Mouse (Mus musculus): ENCODE measurements around the gene Dtx3. TPM values are rescaled to one million over a fixed set of nuclear protein-coding genes. Genes with fewer than 3 reads are reported as not detected.

Gene Dtx3
- polyA plus RNA-seq, 1 experiment from 2014 or later = 234 TPM

DNA sequence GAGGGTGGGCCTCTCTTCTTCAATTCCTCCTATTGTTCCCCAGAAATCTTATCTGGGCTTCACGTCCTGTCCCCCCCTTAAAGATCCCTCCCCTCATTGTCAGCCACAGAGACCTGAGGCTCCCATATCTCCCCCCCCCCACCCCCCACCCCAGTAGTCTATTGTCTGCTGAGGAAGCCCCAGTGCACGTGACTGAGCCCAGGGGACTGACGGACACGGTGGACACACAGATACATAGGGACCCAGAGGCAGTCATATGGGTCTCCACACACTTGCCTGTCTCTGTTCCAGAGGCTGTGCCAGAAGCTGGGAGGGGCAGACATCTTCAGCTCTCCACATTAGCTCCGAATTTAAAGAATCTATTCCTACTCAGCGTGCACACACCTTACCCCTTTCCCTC, 14.0 kb downstream of the Dtx3 start:
- no peak overlapping the region for H3K9ac ChIP-seq (replicated peaks)
- H3K4me2 ChIP-seq (replicated peaks) = no peak overlapping the region
- ATAC-seq = no peak
- WGBS = 64% methylated on average over 6 of the region's 6 CpGs
- peaks cover 43% of the 10 kb centered on the region for H3K4me1 ChIP-seq (replicated peaks)
- H3K27me3 ChIP-seq = peaks cover 57% of the 10 kb centered on the region
- H3K9me3 ChIP-seq = no peaks in the 10 kb centered on the region
- H3K27ac ChIP-seq = no peak overlapping the region
- peaks cover 2% of the 10 kb centered on the region; the same call in 1 of the 2 replicates for H3K36me3 ChIP-seq
- H3K4me3 ChIP-seq (replicated peaks) = no peak overlapping the region

- Histone ChIP-seq H3K9me3 (no peaks in the 10 kb centered on the region), H3K36me3 (no peaks in the 10 kb centered on the region), H3K4me2 (replicated peaks) (peak overlapping the region; percentile 46; the same call in 1 of the 2 replicates), H3K27ac (no peak overlapping the region), H3K9ac (replicated peaks) (no peak overlapping the region), H3K4me3 (replicated peaks) (peak overlapping the region; percentile 16), H3K27me3 (peaks cover 65% of the 10 kb centered on the region), H3K4me1 (replicated peaks) (peaks cover 43% of the 10 kb centered on the region)
- WGBS = 6% methylated on average over 3 of the region's 3 CpGs
- no peak for ATAC-seq
Measured at GRCm38 (mm10) chr10:127180695-127181047, 14.9 kb downstream of the Dtx3 start.

DNA sequence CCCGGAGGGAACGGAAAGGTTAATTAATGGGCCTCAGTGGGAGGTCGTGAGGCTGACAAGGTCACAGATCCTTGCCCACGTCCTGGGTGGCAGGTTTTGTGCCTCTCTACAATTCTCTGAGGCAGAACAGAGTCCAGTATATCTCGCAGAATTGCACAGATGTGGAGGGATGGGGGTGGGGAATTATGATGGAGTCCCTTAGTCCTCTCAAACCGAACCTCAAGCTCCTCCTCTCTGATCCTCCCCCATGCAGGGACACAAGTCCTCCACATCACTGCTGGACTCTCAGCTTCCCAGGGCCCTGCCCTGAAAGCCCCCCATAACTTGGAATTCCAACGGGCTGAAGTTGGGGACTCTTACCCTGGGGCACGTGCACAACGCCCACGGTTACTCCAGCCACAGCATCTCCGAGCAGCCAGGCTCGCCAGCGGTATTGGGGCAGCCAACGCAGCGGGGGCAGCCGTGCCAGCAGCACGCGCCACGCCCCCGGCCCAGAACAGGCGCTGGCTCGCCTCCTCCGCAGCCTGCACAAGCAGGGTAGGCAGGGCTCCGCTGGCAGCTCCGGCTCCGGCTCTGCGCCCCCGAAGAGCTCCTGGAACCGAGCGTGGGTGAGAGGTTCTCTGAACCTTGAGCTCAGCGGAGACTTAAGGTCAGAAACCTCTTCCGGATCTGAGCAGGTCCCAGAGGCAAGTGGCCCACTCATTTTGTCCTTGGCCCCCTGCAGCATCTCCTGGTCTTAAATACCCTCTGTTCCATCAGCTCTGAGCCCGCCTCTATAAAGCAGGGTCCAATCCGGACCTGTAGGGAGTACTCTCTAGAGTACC, 15.4 kb downstream of the Dtx3 start, which contains the start of gene Slc26a10:
Gene Slc26a10 (minus strand): TSS at position 775 of the 824 bp plus-strand sequence.
- Histone ChIP-seq H3K4me3 (replicated peaks) (peak within 1 kb of the TSS; percentile 16), H3K27me3 (peaks cover 67% of the 10 kb centered on the region), H3K4me2 (replicated peaks) (peak within 1 kb of the TSS; percentile 46), H3K9me3 (no peaks in the 10 kb centered on the region), H3K9ac (replicated peaks) (peak within 1 kb of the TSS; percentile 56; the same call in 1 of the 2 replicates), H3K27ac (no peak within 1 kb of the TSS), H3K4me1 (replicated peaks) (peaks cover 43% of the 10 kb centered on the region), H3K36me3 (no peaks in the 10 kb centered on the region)
- 1% methylated on average over 34 of the region's 34 CpGs for WGBS
- ATAC-seq = no peak

DNA sequence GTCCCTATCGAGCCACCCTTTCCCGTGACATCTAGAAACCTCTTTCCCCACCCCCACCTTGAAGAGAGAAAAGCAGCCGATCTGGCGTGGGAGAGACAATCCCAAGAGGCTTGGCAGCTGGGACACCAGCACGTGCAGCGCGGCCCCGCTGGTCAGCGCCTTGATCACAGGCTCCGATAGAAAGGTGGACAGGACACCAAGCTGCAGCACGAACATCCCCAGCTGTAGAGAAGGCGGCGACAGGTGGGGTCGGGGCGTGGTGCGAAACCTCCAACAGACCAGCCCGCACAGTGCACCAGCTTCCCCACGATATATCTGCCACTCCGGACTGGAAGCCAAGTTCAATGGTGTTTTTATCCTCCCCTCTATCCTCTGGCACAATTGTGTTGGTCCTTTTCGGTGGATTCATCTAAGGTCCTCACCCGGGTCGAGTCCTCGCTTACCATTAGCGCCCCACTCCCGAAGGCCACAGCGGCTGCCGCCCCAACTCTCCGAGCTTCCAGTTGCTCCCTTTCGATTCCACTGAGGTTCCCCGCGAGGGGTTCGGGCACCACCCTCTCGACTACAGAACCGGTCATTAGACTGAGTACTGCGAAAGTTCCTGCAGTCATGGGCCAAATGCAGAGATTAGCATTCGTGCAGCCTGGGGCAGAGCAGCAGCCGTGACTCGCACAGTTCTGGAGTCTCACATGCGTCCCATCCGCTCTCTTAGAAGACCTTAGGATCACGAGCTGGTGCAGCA, 17.1 kb downstream of the Dtx3 start:
- no peak for ATAC-seq
- WGBS = 4% methylated on average over 41 of the region's 41 CpGs
- H3K27me3 ChIP-seq = peaks cover 72% of the 10 kb centered on the region

GRCm38 (mm10) chr10:127177719-127178118, 17.8 kb downstream of the Dtx3 start:
- H3K27me3 ChIP-seq = peaks cover 68% of the 10 kb centered on the region
- peaks cover 25% of the 10 kb centered on the region for H3K4me1 ChIP-seq (replicated peaks)
- peak overlapping the region; percentile 25 for H3K4me3 ChIP-seq (replicated peaks)
- H3K27ac ChIP-seq = no peak overlapping the region
- H3K9ac ChIP-seq (replicated peaks) = no peak overlapping the region
- peak overlapping the region; percentile 45 for H3K4me2 ChIP-seq (replicated peaks)
- no peaks in the 10 kb centered on the region for H3K9me3 ChIP-seq
- H3K36me3 ChIP-seq = 0 out of 2 replicates have a peak, but pooled peaks cover 8% of the 10 kb centered on the region
- 1% methylated on average over 23 of the region's 23 CpGs for WGBS
- peak; percentile 62 for ATAC-seq

More for the DNA sequence above, 17.1 kb downstream of the Dtx3 start:
- no peak overlapping the region for H3K9ac ChIP-seq (replicated peaks)
- 0 out of 2 replicates have a peak, but pooled peaks cover 3% of the 10 kb centered on the region for H3K36me3 ChIP-seq
- peak overlapping the region; percentile 45 for H3K4me2 ChIP-seq (replicated peaks)
- peaks cover 27% of the 10 kb centered on the region for H3K4me1 ChIP-seq (replicated peaks)
- no peaks in the 10 kb centered on the region for H3K9me3 ChIP-seq
- H3K27ac ChIP-seq = no peak overlapping the region
- peak overlapping the region; percentile 25 for H3K4me3 ChIP-seq (replicated peaks)

GRCm38 (mm10) chr10:127177235-127177634, 18.3 kb downstream of the Dtx3 start:
- H3K4me1 ChIP-seq (replicated peaks) = peaks cover 25% of the 10 kb centered on the region
- peaks cover 69% of the 10 kb centered on the region for H3K27me3 ChIP-seq
- WGBS = 22% methylated on average over 9 of the region's 9 CpGs
- peak overlapping the region; percentile 25; the same call in 1 of the 2 replicates for H3K4me3 ChIP-seq (replicated peaks)
- ATAC-seq = 0 out of 2 replicates have a peak, but pooled peaks have one; percentile 6
- H3K9me3 ChIP-seq = no peaks in the 10 kb centered on the region
- peak overlapping the region; percentile 45; the same call in 1 of the 2 replicates for H3K4me2 ChIP-seq (replicated peaks)
- no peak overlapping the region for H3K27ac ChIP-seq
- H3K9ac ChIP-seq (replicated peaks) = no peak overlapping the region
- peaks cover 10% of the 10 kb centered on the region; the same call in 1 of the 2 replicates for H3K36me3 ChIP-seq

GRCm38 (mm10) chr10:127176756-127177155, 18.8 kb downstream of the Dtx3 start:
- no peak overlapping the region for H3K9ac ChIP-seq (replicated peaks)
- H3K4me1 ChIP-seq (replicated peaks) = peaks cover 25% of the 10 kb centered on the region
- H3K27me3 ChIP-seq = peaks cover 72% of the 10 kb centered on the region
- no peak overlapping the region for H3K4me3 ChIP-seq (replicated peaks)
- H3K27ac ChIP-seq = no peak overlapping the region
- no peak for ATAC-seq
- WGBS = 7% methylated on average over 7 of the region's 7 CpGs
- H3K4me2 ChIP-seq (replicated peaks) = no peak overlapping the region
- peaks cover 15% of the 10 kb centered on the region for H3K36me3 ChIP-seq
- H3K9me3 ChIP-seq = no peaks in the 10 kb centered on the region

- Histone ChIP-seq H3K27ac (no peak overlapping the region), H3K9me3 (no peaks in the 10 kb centered on the region), H3K4me3 (replicated peaks) (no peak overlapping the region), H3K9ac (replicated peaks) (no peak overlapping the region), H3K36me3 (peaks cover 18% of the 10 kb centered on the region), H3K27me3 (peaks cover 72% of the 10 kb centered on the region), H3K4me1 (replicated peaks) (peaks cover 25% of the 10 kb centered on the region), H3K4me2 (replicated peaks) (no peak overlapping the region)
- ATAC-seq = no peak
- WGBS = 26% methylated on average over 3 of the region's 3 CpGs
Measured at GRCm38 (mm10) chr10:127176228-127176627, 19.3 kb downstream of the Dtx3 start.

DNA sequence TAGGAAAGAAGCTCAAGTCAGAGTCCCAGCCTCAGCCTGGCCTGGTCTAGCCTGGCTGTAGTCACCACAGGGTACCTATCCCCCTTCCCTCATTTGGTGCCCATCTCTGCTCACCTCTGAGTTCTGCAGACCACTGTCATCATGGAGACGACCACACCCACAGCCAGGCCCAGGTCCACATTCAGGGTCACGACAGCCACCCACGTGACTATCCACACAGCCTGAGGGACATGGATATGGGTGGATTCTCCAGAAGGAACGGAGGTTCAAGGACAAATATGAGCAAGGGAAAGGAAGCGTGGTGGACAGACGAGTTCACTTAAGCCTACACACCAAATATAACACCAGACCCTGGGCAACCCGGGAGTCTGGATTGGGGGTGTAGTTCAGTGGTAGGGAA, 21.4 kb downstream of the Dtx3 start:
- peaks cover 72% of the 10 kb centered on the region for H3K27me3 ChIP-seq
- H3K9me3 ChIP-seq = no peaks in the 10 kb centered on the region
- H3K9ac ChIP-seq (replicated peaks) = no peak overlapping the region
- H3K4me3 ChIP-seq (replicated peaks) = no peak overlapping the region
- ATAC-seq = no peak
- H3K4me2 ChIP-seq (replicated peaks) = no peak overlapping the region
- no peak overlapping the region for H3K27ac ChIP-seq
- H3K36me3 ChIP-seq = peaks cover 18% of the 10 kb centered on the region
- H3K4me1 ChIP-seq (replicated peaks) = peaks cover 30% of the 10 kb centered on the region
- WGBS = 89% methylated on average over 7 of the region's 7 CpGs

DNA sequence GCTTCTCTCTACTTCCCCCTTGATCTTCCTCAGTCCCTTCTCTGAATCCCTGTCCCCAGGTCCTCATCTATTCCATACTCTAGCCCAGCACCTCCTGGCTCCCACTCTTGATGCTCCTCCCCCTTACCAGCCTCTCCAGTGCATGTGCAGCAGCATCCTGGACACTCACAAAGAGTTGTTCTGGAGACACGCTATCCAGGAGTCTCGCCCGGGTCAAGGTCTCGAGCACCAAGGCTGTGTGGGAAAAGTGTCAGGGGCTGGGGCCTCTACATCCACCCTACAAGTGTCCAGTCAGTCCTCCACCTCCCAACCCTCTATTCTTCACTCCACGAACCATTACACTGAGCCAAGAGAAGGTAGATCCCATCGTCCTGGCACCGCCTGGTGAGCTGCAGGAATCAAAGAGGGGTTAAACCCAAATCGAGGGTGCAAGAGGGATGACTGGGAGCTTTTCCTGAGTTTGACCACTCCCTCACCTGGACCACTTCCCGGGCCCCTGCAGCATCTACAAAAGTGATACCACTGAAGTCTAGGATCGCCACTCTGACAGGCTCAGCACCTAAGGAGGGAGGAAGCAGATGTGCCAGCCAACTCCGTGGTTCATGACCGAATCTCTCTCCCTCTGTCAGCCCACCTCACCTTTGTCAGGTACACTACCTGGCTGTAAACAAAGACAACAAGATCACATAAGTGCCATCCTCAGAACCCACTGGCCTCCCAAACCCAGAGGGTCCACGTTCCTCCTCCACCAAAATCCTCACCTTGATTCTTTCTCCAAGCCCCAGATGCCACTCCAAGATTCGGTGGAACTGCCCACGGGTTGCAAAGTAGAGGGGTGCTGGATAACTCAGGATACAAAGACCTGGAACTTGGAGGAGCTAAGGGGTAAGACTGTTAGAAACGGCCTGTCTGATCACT, 22.1 kb downstream of the Dtx3 start:
- peaks cover 26% of the 10 kb centered on the region for H3K4me1 ChIP-seq (replicated peaks)
- no peaks in the 10 kb centered on the region for H3K9me3 ChIP-seq
- H3K27ac ChIP-seq = no peak overlapping the region
- H3K36me3 ChIP-seq = peaks cover 18% of the 10 kb centered on the region
- no peak overlapping the region for H3K4me3 ChIP-seq (replicated peaks)
- peaks cover 72% of the 10 kb centered on the region for H3K27me3 ChIP-seq
- no peak overlapping the region for H3K4me2 ChIP-seq (replicated peaks)
- 85% methylated on average over 16 of the region's 16 CpGs for WGBS
- H3K9ac ChIP-seq (replicated peaks) = no peak overlapping the region
- no peak for ATAC-seq

DNA sequence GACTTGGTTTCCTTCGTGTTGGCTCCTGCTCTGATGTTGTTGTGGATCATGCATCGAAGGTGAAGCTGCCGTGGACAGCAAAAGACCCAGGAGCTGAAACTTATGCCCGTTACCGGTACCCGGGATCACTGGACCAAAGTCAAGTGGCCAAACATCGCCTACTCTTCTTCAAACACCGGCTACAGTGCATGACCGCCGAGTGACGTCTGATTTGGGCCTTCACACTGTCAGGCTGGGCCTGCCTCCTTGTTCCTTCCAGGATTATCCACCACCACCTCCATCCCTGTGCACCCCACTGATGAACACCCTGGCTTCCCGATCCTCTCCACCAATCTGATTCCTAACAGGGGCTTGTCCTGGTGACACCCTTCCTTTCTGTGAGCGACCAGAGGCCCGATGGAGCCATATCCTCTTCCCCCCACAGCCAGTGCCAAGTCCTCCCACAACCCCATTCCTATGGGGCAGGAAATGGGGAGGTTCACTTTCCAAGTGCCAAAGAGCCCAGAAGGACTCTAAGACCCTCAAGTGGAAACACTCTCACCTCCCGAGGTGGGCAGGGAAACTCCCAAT, 23.8 kb downstream of the Dtx3 start:
- Histone ChIP-seq H3K4me1 (replicated peaks) (peaks cover 26% of the 10 kb centered on the region), H3K4me2 (replicated peaks) (no peak overlapping the region), H3K27me3 (peaks cover 72% of the 10 kb centered on the region), H3K36me3 (peaks cover 18% of the 10 kb centered on the region), H3K9ac (replicated peaks) (no peak overlapping the region), H3K9me3 (no peaks in the 10 kb centered on the region), H3K27ac (no peak overlapping the region), H3K4me3 (replicated peaks) (no peak overlapping the region)
- WGBS = 87% methylated on average over 15 of the region's 15 CpGs
- no peak for ATAC-seq
